Mouse (Mus musculus) lung, postnatal 0 days (tissue): ENCODE results near the gene Loxl3.

Experiments
- CTCF ChIP-seq: IDR thresholded peaks from 2 replicates; pipeline ENCODE4 v1.5.1; 2016; ENCODE audit warnings: antibody characterized with exemption, mild to moderate bottlenecking
- EP300 ChIP-seq: IDR thresholded peaks from 2 replicates; pipeline ENCODE4 v1.6.1; 2016; ENCODE audit warnings: antibody characterized with exemption, mild to moderate bottlenecking, control low read depth

DNA sequence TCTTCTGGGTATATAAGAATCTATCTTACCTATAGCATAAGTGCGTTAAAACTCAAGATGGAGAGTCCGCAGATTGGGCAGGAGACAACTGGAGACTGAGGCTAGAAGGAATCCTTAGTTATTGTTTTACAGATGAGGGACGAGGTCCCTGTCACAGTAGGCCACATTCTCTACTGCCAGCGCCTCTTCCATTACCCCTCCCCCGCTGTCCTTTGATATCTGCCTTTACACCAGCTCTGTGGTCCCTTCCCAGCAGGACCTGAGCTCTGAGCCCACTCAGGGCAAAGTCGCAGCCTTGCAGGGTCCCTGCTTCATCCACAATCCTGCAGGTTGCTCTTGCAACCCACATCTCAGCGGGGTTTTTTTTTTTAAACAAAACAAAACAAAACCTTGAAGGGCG is 34.2 kb downstream of the Loxl3 start:
- no peak for TF ChIP-seq CTCF
- no peak for TF ChIP-seq EP300
